Mouse (Mus musculus) midbrain, postnatal 0 days (tissue): ENCODE measurements at regions not wholly inside any gene's neighbourhood (a gene's known extent, or its start where the extent isn't known, plus 50 kb on each side); places are given as distances from the start of the nearest gene placed in this dataset.

Experiments
- ATAC-seq: fragments of 200-750 bp; cut with Nextera tagmentation; 2 replicates; pipeline ENCODE4 v1.8.0; 2017; ENCODE audit warnings: moderate number of reproducible peaks, mild to moderate bottlenecking, moderate TSS enrichment, moderate library complexity; ENCODE audit not compliant: low FRiP score
- DNase-seq: peaks from one replicate; pipeline ENCODE4 v3.0.0-alpha.2; 2015; ENCODE audit warnings: low spot score
- H3K27ac ChIP-seq: fragments of 300-500 bp; sonication (generic); 2 replicates; pipeline ENCODE4 v1.5.1; 2014; ENCODE audit warnings: low read depth, mild to moderate bottlenecking, low read length, mixed read lengths
- H3K27me3 ChIP-seq: fragments of 300-500 bp; sonication (generic); 2 replicates; pipeline ENCODE4 v1.6.1; 2014; ENCODE audit warnings: low read length, control low read depth, mixed read lengths; ENCODE audit not compliant: insufficient read depth
- H3K36me3 ChIP-seq: fragments of 300-500 bp; sonication (generic); 2 replicates; pipeline ENCODE4 v1.6.1; 2014; ENCODE audit warnings: low read length, control low read depth, mixed read lengths; ENCODE audit not compliant: insufficient read depth
- H3K4me1 ChIP-seq: fragments of 300-500 bp; sonication (generic); 2 replicates; pipeline ENCODE4 v1.6.1; 2014; ENCODE audit warnings: mild to moderate bottlenecking, control low read depth, antibody characterized with exemption, low read length, mixed read lengths; ENCODE audit not compliant: insufficient read depth
- H3K4me2 ChIP-seq: fragments of 300-500 bp; sonication (generic); 2 replicates; pipeline ENCODE4 v1.6.1; 2014; ENCODE audit warnings: low read depth, mild to moderate bottlenecking, low read length, mixed read lengths; ENCODE audit not compliant: poor library complexity, severe bottlenecking
- H3K4me3 ChIP-seq: fragments of 300-500 bp; sonication (generic); 2 replicates; pipeline ENCODE4 v1.5.1; 2014; ENCODE audit warnings: low read depth, mild to moderate bottlenecking, low read length, moderate library complexity
- H3K9ac ChIP-seq: fragments of 300-500 bp; sonication (generic); replicated peaks from 2 replicates; pipeline ENCODE4 v1.6.1; 2014; ENCODE audit warnings: mild to moderate bottlenecking, low read length, moderate library complexity, mixed read lengths; ENCODE audit not compliant: poor library complexity, severe bottlenecking
- H3K9me3 ChIP-seq: fragments of 300-500 bp; sonication (generic); 2 replicates; pipeline ENCODE4 v1.6.1; 2016; ENCODE audit warnings: low read length, control low read depth
- CTCF ChIP-seq: IDR thresholded peaks from 2 replicates; pipeline ENCODE4 v1.5.1; 2016; ENCODE audit warnings: antibody characterized with exemption, mild to moderate bottlenecking
- WGBS: fragments of 180-500 bp; shearing (Covaris S2); extraction: QIAGEN DNeasy Blood & Tissue Kit; methylation state at CpG from one replicate; pipeline ENCODE4 v1.1.7; 2014; 5-methylcytosine and 5-hydroxymethylcytosine counted together

GRCm38 (mm10) chr11:94882687-94883383 is 53.2 kb upstream of the Col1a1 start:
- Histone ChIP-seq H3K27ac (no peak overlapping the region), H3K27me3 (peaks cover 30% of the 10 kb centered on the region), H3K4me1 (no peaks in the 10 kb centered on the region), H3K4me2 (peak overlapping the region; percentile 18), H3K9me3 (no peaks in the 10 kb centered on the region), H3K4me3 (0 out of 2 replicates have a peak overlapping the region, but pooled peaks have one; percentile 2), H3K36me3 (no peaks in the 10 kb centered on the region), H3K9ac (peak overlapping the region; percentile 5; the same call in 1 of the 2 replicates)
- TF ChIP-seq CTCF = no peak
- no peak for DNase-seq
- 4% methylated on average over 19 of the region's 19 CpGs for WGBS
- ATAC-seq = no peak

GRCm38 (mm10) chr11:94881982-94882686 is 53.9 kb upstream of the Col1a1 start:
- no peak overlapping the region for H3K4me3 ChIP-seq
- no peak for ATAC-seq
- H3K4me2 ChIP-seq = peak overlapping the region; percentile 18

DNA sequence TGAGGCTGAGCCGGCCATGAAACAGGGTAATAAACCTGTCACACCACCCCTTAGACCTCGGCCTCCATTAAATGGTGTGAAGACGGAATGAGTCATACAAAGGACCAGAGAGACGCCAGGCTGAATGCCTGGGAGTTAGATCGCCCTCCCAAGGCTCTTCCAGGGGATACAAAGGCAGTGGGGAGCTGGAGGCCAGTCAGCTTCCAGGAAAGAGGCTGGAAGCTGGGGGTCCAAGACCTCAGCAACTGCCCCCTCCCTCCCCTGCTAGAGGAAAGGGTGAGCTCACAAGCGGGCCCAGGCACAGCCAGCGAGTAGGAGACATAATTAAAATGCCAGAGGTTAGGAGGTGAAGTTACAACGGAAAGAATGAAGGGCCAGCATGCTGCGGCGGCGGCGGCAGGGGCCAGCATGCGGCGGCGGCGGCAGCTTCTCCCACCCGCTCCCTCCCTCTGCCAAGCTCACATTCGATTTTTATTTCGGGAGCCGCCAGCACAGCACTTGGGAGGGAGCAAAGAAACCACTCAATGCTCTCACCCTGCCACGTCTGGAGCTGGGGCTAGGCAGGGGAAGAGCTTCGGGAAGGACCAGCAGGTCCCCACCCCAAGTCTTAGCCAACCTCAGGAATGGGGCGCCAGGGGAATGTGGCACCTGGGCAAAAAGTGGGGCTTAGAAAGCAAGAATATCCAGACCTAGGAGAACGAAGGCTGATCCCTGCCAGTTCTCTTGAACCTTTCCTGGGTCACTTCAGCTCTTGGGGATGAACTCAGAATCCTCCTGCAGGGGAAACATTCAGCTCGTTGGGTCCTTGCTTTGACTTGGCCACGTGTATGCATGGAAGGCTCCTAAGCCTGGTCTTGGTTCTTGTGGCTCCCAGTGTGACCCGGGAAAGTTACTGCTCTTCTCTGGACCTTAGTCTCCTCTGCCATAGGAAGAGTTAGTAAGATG is 54.9 kb upstream of the Col1a1 start:
- WGBS = 4% methylated on average over 27 of the region's 27 CpGs
- no peak for TF ChIP-seq CTCF

More at GRCm38 (mm10) chr11:94881982-94882686, 53.9 kb upstream of the Col1a1 start:
- Histone ChIP-seq H3K9me3 (no peaks in the 10 kb centered on the region), H3K27me3 (peaks cover 30% of the 10 kb centered on the region), H3K27ac (no peak overlapping the region), H3K4me1 (no peaks in the 10 kb centered on the region), H3K9ac (no peak overlapping the region; the same call in 1 of the 2 replicates), H3K36me3 (no peaks in the 10 kb centered on the region)
- no peak for TF ChIP-seq CTCF
- no peak for DNase-seq
- WGBS = 35% methylated on average over 8 of the region's 9 CpGs

DNA sequence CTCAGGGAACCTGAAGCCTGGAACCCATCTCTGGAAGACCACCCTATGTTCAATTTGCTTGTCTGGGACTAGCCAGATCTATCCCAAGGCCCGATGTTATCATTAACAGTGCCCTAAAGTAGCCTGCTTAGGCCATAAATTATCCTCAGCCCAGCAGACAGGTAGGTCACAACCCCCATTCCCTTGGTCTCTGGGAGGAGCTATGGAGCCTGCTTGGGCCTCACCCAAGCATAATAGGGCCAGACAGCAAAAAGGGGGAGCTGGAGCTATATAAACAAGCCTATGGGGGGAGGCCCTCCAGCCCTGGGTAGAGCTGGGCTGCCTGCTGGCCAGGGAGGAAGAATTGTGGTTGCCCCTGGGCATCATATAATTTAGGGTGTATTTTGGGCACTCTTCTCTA is 59.3 kb upstream of the Col1a1 start:
- Histone ChIP-seq H3K36me3 (no peaks in the 10 kb centered on the region), H3K9ac (no peak overlapping the region), H3K4me2 (no peak overlapping the region), H3K4me3 (no peak overlapping the region), H3K27ac (no peak overlapping the region), H3K4me1 (peaks cover 5% of the 10 kb centered on the region; the same call in 1 of the 2 replicates), H3K27me3 (peaks cover 14% of the 10 kb centered on the region), H3K9me3 (no peaks in the 10 kb centered on the region)
- TF ChIP-seq CTCF = no peak
- DNase-seq (no peak), ATAC-seq (no peak)
- 90% methylated on average over 1 of the region's 1 CpGs for WGBS

More for the DNA sequence above, 54.9 kb upstream of the Col1a1 start:
- peak overlapping the region; percentile 14; the same call in 1 of the 2 replicates for H3K4me3 ChIP-seq
- no peaks in the 10 kb centered on the region for H3K9me3 ChIP-seq
- DNase-seq (peak; percentile 9), ATAC-seq (no peak)
- no peaks in the 10 kb centered on the region for H3K4me1 ChIP-seq
- no peak overlapping the region for H3K27ac ChIP-seq
- H3K27me3 ChIP-seq = peaks cover 30% of the 10 kb centered on the region
- no peaks in the 10 kb centered on the region for H3K36me3 ChIP-seq
- 0 out of 2 replicates have a peak overlapping the region, but pooled peaks have one; percentile 19 for H3K9ac ChIP-seq
- peak overlapping the region; percentile 42 for H3K4me2 ChIP-seq

- no peak for TF ChIP-seq CTCF
- Histone ChIP-seq H3K4me1 (peaks cover 5% of the 10 kb centered on the region; the same call in 1 of the 2 replicates), H3K9ac (no peak overlapping the region), H3K27ac (no peak overlapping the region), H3K4me3 (no peak overlapping the region), H3K9me3 (no peaks in the 10 kb centered on the region), H3K27me3 (peaks cover 6% of the 10 kb centered on the region; the same call in 1 of the 2 replicates), H3K4me2 (no peak overlapping the region), H3K36me3 (no peaks in the 10 kb centered on the region)
- WGBS = 71% methylated on average over 7 of the region's 7 CpGs
- ATAC-seq = no peak
- no peak for DNase-seq
Measured at GRCm38 (mm10) chr11:94875026-94875425, 61.0 kb upstream of the Col1a1 start.
